Mouse (Mus musculus) spleen, postnatal 4 days (tissue): ENCODE measurements at regions not wholly inside any gene's neighbourhood (a gene's known extent, or its start where the extent isn't known, plus 50 kb on each side); places are given as distances from the start of the nearest gene placed in this dataset.

Source experiments
- DNase-seq, 2 experiments: peaks; one replicate each; pipeline ENCODE4 v3.0.0; 2022; ENCODE audit warnings: low spot score in 2 of 2

- DNase-seq: no peak
Observed at GRCm38 (mm10) chr10:120556116-120556515, 79.8 kb upstream of the Hmga2 start.

GRCm38 (mm10) chr10:120553097-120553453, 76.8 kb upstream of the Hmga2 start:
- DNase-seq: no peak

GRCm38 (mm10) chr10:120552341-120553096, 76.2 kb upstream of the Hmga2 start:
- peak in 1 of 2 experiments; percentile 65 for DNase-seq

- no peak for DNase-seq
Observed at GRCm38 (mm10) chr10:120551851-120552281, 75.6 kb upstream of the Hmga2 start.

GRCm38 (mm10) chr10:120547164-120547563, 70.9 kb upstream of the Hmga2 start:
- DNase-seq: no peak

GRCm38 (mm10) chr10:120541618-120542017, 65.3 kb upstream of the Hmga2 start:
- DNase-seq: no peak

- no peak for DNase-seq
Observed at GRCm38 (mm10) chr10:120538561-120538960, 62.3 kb upstream of the Hmga2 start.

- DNase-seq: no peak
Observed at GRCm38 (mm10) chr10:120528406-120528805, 52.1 kb upstream of the Hmga2 start.

GRCm38 (mm10) chr10:120527951-120528350, 51.7 kb upstream of the Hmga2 start:
- DNase-seq: no peak

- DNase-seq: no peak
Observed at GRCm38 (mm10) chr10:120526991-120527390, 50.7 kb upstream of the Hmga2 start.
